Mouse (Mus musculus): Measurements from ENCODE around the gene Dap.

Gene Dap

GRCm38 (mm10) chr15:31224135-31224761, at the start of gene Dap:
TSS of gene Dap (plus strand) at chr15:31224314.
- peak; percentile 98 for DNase-seq

GRCm38 (mm10) chr15:31176566-31176965, 47.5 kb upstream of the Dap start:
- no peak for DNase-seq

GRCm38 (mm10) chr15:31184651-31185443, 39.3 kb upstream of the Dap start:
- DNase-seq, result no peak

- no peak for DNase-seq
Measured at GRCm38 (mm10) chr15:31185506-31185905, 38.6 kb upstream of the Dap start.

DNA sequence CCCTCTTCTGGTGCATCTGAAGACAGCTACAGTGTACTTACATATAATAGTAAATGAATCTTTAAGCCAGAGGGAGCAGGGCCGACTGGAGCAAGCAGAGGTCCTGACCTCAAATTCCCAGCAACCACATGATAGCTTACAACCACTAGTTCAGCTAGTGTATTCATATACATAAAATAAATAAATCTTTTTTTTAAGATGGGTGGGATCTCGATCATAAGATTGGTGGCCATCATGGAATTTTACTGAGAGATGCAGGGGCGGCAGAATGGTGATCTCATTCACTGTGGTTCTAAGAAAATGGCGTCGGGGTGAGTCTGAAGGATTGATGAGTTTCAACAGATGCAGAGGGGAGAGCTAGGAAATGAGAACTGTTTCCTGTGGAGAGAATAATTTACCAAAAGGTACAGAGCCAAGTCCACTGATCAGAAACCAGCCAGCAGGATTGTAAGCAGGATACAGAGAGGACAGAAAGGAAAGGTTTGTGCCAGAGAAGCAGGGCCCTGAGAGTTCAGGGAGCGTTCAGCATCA, 37.7 kb upstream of the Dap start:
- DNase-seq, result no peak

DNA sequence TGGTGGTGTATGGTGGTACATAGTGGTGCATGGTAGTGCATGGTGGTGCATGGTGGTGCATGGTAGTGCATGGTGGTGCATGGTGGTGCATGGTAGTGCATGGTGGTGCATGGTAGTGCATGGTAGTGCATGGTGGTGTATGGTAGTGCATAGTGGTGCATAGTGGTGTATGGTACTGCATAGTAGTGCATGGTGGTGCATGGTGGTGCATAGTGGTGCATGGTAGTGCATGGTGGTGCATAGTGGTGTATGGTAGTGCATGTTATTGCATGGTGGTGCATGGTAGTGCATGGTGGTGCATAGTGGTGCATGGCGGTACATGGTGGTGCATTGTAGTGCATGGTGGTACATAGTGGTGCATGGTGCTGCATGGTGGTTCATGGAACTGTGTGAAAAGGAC, 31.6 kb upstream of the Dap start:
- DNase-seq, result no peak

DNA sequence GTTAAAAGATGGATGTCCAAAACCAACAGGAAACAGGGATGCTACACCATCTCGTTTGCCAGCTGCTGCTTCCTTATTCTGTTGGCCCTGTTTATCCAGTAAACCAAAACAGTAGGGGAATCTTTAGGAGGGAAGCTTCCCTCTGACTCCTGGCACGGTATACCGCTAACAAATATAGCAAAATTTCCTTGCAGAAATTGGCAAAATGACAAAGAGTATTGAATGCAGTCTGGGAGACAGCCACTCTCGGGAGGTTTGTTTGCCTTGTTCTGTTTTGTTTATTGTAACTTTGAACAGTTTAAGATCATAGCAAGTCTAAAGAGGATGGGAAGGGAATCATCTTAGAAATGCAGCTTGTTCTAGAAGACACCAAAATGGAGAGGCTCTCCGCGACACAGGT, 28.3 kb upstream of the Dap start:
- DNase-seq, result no peak

GRCm38 (mm10) chr15:31207346-31208093, 16.6 kb upstream of the Dap start:
- no peak for DNase-seq

- DNase-seq, result no peak
Measured at GRCm38 (mm10) chr15:31211910-31212309, 12.2 kb upstream of the Dap start.

DNA sequence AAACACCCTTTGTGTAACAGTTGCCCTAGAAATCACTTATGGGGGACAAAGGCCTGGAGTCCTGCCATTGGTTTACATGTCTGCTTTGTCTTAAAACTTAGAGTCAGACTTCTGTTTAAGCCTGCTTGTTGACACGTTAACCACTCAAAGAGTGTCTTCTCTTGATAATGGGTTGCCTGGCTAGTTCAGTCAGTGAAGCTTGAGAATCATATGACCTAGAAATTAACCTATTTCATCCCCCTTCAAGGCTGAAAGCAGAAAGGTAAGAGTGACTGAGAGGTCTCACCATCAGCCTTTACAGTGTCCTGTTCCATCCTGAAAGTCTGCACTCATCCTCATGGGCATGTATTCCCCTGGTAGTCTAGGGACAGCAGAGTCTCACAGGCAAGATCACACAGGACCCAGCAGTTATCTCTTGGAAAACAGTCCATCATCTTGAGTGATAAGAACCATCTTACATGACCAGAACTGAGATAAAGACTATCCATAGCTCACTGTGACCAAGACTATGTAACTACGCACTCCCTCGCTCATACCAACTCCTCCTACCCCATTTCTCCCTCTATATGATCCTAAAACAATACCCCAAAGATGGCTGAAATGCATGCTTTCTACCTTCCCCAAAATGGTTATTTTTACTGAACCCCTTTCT, 10.4 kb upstream of the Dap start:
- DNase-seq, result no peak

GRCm38 (mm10) chr15:31222216-31222615, 1.9 kb upstream of the Dap start:
- no peak for DNase-seq

DNA sequence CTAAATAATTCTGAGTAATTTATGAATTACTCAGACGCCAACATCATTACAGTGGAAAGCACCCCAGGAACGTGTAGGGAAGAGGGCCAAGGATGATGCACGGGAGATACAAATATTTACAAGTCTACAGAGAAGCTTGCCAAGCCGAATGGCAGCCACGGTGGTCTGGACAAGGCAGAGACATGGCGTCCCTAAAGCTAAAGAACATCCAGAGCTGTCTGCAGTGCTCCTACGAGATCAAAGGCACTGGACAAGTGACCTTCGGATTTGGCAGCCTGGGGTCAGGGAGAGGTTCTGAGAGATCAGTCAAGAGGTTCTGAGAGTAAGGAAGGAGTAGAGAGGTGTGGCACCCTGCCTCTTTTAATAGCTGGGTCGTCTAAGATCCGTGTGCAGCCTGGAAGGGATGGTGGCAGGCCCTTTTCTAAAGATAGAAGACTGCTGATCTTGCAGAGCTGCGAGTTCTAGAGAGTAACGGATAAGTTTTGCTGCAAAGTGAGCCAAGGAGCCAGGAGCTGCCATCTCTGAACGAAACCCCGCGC, 449 bp upstream of the Dap start:
- DNase-seq, result no peak

- DNase-seq, result peak; percentile 30
Measured at GRCm38 (mm10) chr15:31224806-31225642, 910 bp downstream of the Dap start.

DNA sequence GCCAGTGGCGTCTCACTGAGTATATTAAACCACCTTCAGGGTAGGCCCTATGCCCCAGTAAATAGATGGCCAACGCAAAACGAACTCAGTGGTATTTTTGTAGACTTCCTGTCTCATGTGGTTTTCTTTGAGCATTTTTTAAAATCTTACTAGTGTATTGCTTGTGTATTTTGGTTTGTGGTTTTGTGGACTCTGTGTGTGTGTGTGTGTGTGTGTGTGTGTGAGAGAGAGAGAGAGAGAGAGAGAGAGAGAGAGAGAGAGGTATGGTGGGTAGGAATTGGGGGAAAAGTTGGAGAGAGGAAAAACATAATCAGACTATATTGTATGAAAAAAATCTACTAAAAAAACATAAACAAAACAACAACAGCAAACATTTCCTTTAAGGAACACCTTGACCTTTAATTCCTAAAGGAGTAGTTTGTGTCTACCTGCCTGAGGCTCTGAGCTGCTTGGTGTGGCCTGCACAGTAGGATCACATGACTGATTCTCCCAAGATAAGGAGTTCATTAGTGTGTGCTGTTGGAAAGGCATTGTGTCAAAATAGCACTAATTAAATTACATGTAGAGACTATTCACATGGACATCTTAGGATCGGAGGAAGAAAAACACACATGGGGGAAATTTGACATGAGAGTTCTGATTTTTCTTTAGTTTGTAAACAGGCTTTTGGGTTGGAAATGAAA, 1.7 kb downstream of the Dap start:
- no peak for DNase-seq

DNA sequence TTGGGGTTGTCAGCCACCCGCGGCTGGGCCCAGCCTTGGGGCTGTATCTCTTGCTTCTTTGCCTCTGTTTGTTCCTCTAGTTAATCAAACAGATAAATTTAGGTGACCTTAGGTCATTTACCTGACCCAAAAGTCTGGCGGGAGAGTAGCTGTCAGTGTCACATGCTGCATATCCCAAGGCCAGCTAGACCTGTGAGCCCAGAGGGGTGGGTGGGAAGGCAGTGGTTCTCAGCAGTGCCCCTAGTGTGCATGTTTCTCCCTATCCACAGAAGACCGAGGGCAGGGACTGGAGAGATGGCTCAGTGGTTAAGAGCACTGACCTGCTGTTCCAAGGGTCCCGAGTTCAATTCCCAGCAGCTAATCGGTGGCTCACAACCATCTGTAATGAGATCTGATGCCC, 2.4 kb downstream of the Dap start:
- DNase-seq, result no peak

DNA sequence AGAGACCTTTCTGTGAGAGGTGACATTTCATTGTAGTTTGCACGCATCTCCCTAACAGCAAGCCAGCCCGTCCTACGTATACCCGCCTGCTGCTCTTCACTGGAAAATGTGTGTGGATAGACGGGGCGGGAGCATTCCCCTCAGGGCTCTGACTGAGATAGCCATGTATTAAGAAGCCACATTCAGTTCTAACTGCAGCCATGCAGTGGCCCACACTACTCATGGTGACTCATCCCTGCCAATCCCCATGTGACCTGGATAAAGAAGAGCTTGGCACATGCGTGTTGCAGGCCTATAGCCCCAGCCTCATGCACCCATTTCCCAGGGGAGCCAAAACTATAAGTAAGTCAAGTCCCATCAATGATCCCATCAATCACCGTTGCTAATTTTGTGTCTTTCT, 3.7 kb downstream of the Dap start:
- DNase-seq, result no peak

GRCm38 (mm10) chr15:31233006-31233405, 8.9 kb downstream of the Dap start:
- no peak for DNase-seq

DNA sequence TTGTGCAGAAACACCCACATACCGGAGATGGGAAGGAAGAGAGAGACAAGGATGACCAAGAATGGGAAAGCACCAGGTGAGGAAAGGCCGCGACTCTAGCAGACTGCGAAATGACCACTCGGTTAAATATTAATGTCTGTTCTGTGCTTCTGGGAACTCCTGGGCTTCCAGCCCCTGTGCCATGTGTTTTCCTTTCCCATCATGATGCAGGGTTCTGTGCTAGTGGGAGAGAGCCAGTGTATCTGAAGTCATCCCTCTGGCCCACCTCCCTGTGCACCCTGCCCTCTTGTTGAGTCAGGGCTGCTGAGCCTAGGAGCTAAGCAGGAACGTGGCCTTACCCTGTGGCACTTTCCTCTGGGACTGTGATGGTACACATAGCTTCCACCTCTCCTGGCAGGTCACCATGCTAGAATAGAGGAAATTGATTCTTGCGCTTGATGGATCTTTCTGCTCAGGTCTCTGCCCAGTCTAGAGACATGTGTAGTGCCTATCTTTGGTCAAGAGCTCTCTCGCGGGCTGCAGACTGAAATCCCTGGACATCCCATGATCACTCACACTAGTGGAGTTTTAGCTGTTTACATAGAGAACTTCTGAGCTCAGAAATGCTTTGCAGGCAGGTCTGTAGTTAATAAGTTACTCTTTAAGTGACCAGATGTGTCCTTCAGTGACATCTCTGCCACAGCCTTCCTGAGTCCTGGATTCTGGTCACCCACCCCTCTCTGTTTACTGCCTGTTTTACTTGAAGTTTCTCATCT, 11.9 kb downstream of the Dap start:
- DNase-seq, result no peak

DNA sequence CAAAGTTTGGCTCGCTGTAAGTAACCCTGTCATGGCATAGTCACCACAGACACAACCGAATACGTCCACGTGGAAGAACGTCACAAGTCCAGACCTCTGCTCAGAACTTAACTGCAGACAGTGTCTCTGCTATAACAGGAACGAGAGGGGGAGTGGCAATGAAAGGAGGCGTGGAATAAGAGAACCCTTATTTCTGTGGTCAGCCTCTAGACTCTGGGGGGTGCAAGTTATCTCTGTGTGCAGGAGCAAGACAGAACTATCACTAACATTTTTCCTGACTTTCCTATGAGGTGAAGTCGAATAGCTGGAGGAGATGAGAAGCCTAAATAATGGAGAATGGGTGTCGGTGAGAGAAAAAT, 12.4 kb downstream of the Dap start:
- DNase-seq, result no peak

DNA sequence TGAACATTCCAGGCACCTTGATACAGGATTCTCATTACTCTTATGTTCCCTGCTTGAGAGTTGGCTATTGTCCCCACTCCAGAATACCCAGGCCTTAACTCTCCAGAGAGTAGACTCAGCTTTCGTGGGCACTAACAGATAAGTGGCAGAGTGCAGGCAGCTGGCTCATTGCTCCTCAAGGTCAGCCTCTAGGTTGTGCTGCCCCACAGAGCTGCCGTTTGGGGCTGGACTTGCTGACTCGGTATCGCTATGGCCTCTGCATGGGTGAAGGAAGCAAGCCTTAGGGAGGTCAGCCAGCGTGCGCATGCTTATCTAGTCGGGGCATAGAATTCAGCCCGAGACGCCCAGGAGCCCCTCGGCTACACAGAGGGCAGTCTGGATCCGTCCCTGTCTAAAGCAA, 13.3 kb downstream of the Dap start:
- no peak for DNase-seq

- DNase-seq, result no peak
Measured at GRCm38 (mm10) chr15:31237898-31238297, 13.8 kb downstream of the Dap start.
